Mouse (Mus musculus): ENCODE measurements around the gene Spx. TPM values are rescaled to one million over a fixed set of nuclear protein-coding genes. Genes with fewer than 3 reads are reported as not detected.

Spx gene
- polyA plus RNA-seq, 1 experiment from 2014 or later = 2.1 TPM

DNA sequence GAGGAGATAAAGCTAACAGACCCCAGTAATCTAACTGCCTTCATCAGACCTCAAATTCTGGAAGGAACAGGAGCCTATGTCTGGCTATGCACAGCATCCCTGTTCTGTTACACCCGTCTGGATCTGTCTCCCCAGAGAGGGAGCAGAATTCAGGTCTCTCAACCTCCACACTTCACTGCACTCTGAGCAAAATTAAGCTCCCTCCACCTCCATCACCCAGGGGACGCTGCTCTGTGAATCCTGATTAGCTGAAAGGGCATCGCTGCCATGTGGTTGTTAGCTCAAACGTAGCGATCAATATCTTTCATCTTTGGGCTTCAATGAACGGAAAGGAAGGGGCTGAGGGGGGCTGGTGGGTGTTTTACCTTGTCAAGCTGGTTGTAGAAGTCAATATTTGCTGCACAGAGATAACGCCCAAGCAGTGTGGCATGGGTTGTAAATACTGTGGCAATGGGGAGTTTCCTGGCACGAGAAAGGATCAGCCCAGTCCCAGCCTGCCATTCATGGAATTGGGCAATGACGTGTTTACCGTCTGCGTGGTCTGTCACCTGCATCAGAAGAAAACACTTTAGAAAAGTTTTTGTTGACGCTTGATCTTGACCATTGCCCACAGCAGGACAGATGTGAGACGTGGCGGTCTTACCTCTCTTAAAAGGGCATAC is 45.9 kb downstream of the Spx start:
- H3K9ac ChIP-seq (ENCODE audit: low read length) = no peak overlapping the region
- DNase-seq (ENCODE audit: low spot score, missing footprints) (no peak), ATAC-seq (ENCODE audit: low FRiP score) (peak; percentile 62)
- no peak overlapping the region for H3K4me2 ChIP-seq
- H3K27me3 ChIP-seq (ENCODE audit: control insufficient read depth, insufficient read depth, low read length) = no peaks in the 10 kb centered on the region; the same call in 1 of the 2 replicates
- WGBS = 71% methylated on average over 14 of the region's 14 CpGs
- no peaks in the 10 kb centered on the region for H3K9me3 ChIP-seq (ENCODE audit: control insufficient read depth, low read length)
- H3K4me3 ChIP-seq (ENCODE audit: low read depth, low read length) = no peak overlapping the region
- peak overlapping the region; percentile 36; the same call in 1 of the 2 replicates for H3K27ac ChIP-seq (ENCODE audit: low read depth, low read length)
- peaks cover 8% of the 10 kb centered on the region; the same call in 1 of the 2 replicates for H3K4me1 ChIP-seq (ENCODE audit: control insufficient read depth, insufficient read depth, low read length)
- no peaks in the 10 kb centered on the region for H3K36me3 ChIP-seq (ENCODE audit: control insufficient read depth, insufficient read depth, low read length)

DNA sequence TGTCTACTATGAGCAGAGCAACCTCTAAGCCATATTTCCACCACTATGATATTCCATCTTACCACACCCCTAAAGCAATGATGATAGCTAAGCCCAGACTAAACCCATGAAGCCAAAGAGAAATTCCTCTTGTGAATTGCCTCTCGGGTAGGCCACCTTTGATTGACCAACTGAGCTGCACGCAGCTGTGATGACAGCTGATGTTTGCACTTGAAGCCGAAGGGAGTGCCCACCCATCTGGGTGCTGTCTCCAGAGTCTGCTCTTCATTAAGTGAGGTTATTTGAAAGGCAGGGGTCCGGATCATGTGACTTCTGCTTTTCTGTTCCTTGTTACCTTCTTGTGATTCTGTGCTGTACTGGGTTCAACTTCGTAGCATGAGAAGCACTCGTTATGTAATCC is 49.0 kb downstream of the Spx start:
- ATAC-seq (ENCODE audit: low FRiP score) (no peak), DNase-seq (ENCODE audit: low spot score, missing footprints) (no peak)
- H3K4me3 ChIP-seq (ENCODE audit: low read depth, low read length) = no peak overlapping the region
- no peaks in the 10 kb centered on the region for H3K36me3 ChIP-seq (ENCODE audit: control insufficient read depth, insufficient read depth, low read length)
- 78% methylated on average over 6 of the region's 6 CpGs for WGBS
- peaks cover 8% of the 10 kb centered on the region; the same call in 1 of the 2 replicates for H3K4me1 ChIP-seq (ENCODE audit: control insufficient read depth, insufficient read depth, low read length)
- H3K9ac ChIP-seq (ENCODE audit: low read length) = no peak overlapping the region
- no peaks in the 10 kb centered on the region; the same call in 1 of the 2 replicates for H3K27me3 ChIP-seq (ENCODE audit: control insufficient read depth, insufficient read depth, low read length)
- H3K9me3 ChIP-seq (ENCODE audit: control insufficient read depth, low read length) = no peaks in the 10 kb centered on the region
- H3K27ac ChIP-seq (ENCODE audit: low read depth, low read length) = no peak overlapping the region
- no peak overlapping the region for H3K4me2 ChIP-seq

Other genes with a start within 250 kb of the Spx start
- gene Slco1a6, start 204.9 kb upstream of the Spx start, polyA plus RNA-seq (2014; fragmentation: Nextera tagmentation; extraction: Ambion mirVana) = not detected in 2 replicates
- 2.3 and 3.6 TPM in 2 replicates for gene Iapp, start 115.0 kb upstream of the Spx start, polyA plus RNA-seq (2014; fragmentation: Nextera tagmentation; extraction: Ambion mirVana)
- gene Slco1a5, start 90.5 kb upstream of the Spx start, polyA plus RNA-seq (2014; fragmentation: Nextera tagmentation; extraction: Ambion mirVana) = 0.54 and 0.57 TPM in 2 replicates
- gene Pyroxd1, start 67.8 kb upstream of the Spx start, polyA plus RNA-seq (2014; fragmentation: Nextera tagmentation; extraction: Ambion mirVana) = 24.6 and 25.3 TPM in 2 replicates
- gene Recql, start 26.4 kb upstream of the Spx start, polyA plus RNA-seq (2014; fragmentation: Nextera tagmentation; extraction: Ambion mirVana) = 41.3 and 47.8 TPM in 2 replicates
- 114 and 130 TPM in 2 replicates for gene Golt1b, start 26.2 kb upstream of the Spx start, polyA plus RNA-seq (2014; fragmentation: Nextera tagmentation; extraction: Ambion mirVana)
- gene Gys2, start 59.7 kb downstream of the Spx start, polyA plus RNA-seq (2014; fragmentation: Nextera tagmentation; extraction: Ambion mirVana) = 0.12 and 0.14 TPM in 2 replicates
- 363 and 385 TPM in 2 replicates for gene Ldhb, start 94.5 kb downstream of the Spx start, polyA plus RNA-seq (2014; fragmentation: Nextera tagmentation; extraction: Ambion mirVana)
- gene Kcnj8, start 158.2 kb downstream of the Spx start, polyA plus RNA-seq (2014; fragmentation: Nextera tagmentation; extraction: Ambion mirVana) = 6.6 and 8.2 TPM in 2 replicates

Data from midbrain, embryonic 11.5 days (tissue).